Mouse (Mus musculus) ES-E14 (cell line): ENCODE data around the gene Haspin.

Source experiments
- CHD2 ChIP-seq: IDR thresholded peaks from 2 replicates; pipeline ENCODE4 v1.6.1; 2014; ENCODE audit warnings: mild to moderate bottlenecking, low read depth, low read length, inconsistent platforms
- ZNF384 ChIP-seq: IDR thresholded peaks from 2 replicates; pipeline ENCODE4 v1.6.1; 2012; ENCODE audit warnings: low read depth, low read length, inconsistent platforms

DNA sequence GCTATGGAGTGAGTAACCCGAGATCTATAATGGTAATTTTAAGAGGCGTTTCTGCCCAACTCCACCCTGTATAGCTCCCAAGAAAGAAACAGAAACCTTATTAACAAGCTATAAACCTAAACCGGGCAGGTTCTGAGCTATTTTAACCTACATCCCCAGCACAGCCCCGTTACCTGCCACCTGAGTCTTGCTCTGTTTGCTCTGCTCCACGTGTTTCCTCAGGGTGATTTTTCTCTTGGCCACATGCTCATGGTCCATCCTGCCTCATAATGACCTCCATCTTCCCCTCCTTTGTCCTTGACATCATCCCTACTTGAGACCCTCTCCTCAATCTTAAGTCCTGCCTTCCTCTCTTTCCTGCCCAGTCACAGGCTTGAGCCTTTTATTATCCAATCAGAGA is 3.9 kb downstream of the Haspin start:
- no peak for TF ChIP-seq ZNF384
- TF ChIP-seq CHD2: no peak
